Mouse (Mus musculus): Measurements from ENCODE around the gene Mcemp1. TPM values are rescaled to one million over a fixed set of nuclear protein-coding genes. Genes with fewer than 3 reads are reported as not detected.
A peak's percentile ranks its signal among the peaks of the same experiment; 100 is the strongest.

Gene Mcemp1
- polyA plus RNA-seq, 1 experiment from 2014 or later = 0.58 TPM

DNA sequence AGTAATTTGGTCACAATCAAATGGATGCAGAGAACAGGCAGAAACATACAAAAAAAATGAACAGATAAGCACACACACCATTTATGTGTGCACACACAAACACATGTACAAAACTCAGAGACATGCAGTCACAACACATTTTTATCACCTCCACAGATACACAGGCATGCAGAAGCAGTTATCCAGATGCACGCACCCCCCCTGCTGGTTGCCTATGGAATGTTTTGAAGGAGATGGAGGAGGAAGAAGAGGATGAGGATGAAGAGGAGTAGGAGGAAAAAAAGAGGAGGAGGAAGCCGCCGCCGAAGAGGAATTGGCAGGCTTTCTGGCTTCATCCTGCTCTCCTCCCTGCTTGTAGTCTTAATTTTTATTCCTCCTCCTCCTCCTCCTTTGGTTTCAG, 40.2 kb downstream of the Mcemp1 start:
- H3K4me1 ChIP-seq (ENCODE audit: control insufficient read depth, insufficient read depth, low read length) = no peaks in the 10 kb centered on the region
- H3K9ac ChIP-seq (ENCODE audit: low read length) = no peak overlapping the region
- 50% methylated on average over 4 of the region's 4 CpGs for WGBS
- H3K9me3 ChIP-seq (replicated peaks; ENCODE audit: control insufficient read depth, low read length) = no peaks in the 10 kb centered on the region
- no peak overlapping the region for H3K27ac ChIP-seq (ENCODE audit: low read length)
- ATAC-seq (replicated peaks; ENCODE audit: extremely low read depth, insufficient read depth, low FRiP score) = no peak
- no peak overlapping the region for H3K4me3 ChIP-seq (ENCODE audit: low read length)
- H3K27me3 ChIP-seq (ENCODE audit: control insufficient read depth, insufficient read depth, low read length) = no peaks in the 10 kb centered on the region
- H3K4me2 ChIP-seq (ENCODE audit: low read depth, low read length) = no peak overlapping the region
- H3K36me3 ChIP-seq (ENCODE audit: control insufficient read depth, insufficient read depth) = no peaks in the 10 kb centered on the region

DNA sequence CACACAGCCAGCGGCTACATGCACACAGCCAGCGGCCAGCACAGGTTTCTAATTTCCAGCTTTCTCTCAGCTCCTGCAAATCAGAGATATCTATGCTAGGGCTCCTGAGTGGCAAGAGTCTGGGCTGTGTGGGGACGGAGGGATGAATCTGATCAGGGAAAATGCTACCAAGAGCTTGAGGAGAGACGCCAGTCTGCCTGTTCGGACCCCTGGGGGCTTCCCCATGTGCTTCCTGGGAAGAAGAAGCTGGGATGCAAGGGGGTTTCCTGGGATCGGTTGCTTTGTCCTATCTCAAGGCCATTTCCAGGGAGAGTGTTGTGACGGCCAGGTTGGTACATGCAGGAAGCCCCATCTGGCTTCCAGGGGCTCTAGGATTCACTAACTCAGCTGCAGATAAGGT, 42.1 kb downstream of the Mcemp1 start:
- no peaks in the 10 kb centered on the region for H3K36me3 ChIP-seq (ENCODE audit: control insufficient read depth, insufficient read depth)
- no peak overlapping the region for H3K9ac ChIP-seq (ENCODE audit: low read length)
- no peak for ATAC-seq (replicated peaks; ENCODE audit: extremely low read depth, insufficient read depth, low FRiP score)
- WGBS = 49% methylated on average over 7 of the region's 7 CpGs
- no peak overlapping the region for H3K4me3 ChIP-seq (ENCODE audit: low read length)
- H3K4me2 ChIP-seq (ENCODE audit: low read depth, low read length) = no peak overlapping the region
- no peak overlapping the region for H3K27ac ChIP-seq (ENCODE audit: low read length)
- H3K4me1 ChIP-seq (ENCODE audit: control insufficient read depth, insufficient read depth, low read length) = no peaks in the 10 kb centered on the region
- H3K27me3 ChIP-seq (ENCODE audit: control insufficient read depth, insufficient read depth, low read length) = no peaks in the 10 kb centered on the region
- H3K9me3 ChIP-seq (replicated peaks; ENCODE audit: control insufficient read depth, low read length) = no peaks in the 10 kb centered on the region

DNA sequence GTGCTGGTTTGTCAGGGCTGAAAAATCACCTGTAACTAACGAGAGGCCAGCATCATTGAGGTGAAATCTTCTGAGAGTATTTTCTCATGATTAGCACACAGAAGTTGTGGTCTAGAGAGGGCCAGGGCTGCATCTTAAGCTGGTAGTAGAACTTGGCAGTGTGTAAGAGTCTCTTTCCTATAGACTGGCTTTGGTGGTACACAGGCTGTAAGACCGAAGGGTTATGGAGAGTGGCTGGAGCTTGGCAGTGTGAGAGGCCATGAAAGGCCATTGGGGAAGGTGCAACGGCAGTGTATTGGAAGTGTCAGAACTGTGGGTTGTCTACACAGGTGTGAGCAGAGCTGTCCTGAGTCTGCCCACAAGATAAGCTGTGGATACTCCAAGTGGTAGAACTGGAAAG, 44.8 kb downstream of the Mcemp1 start:
- Histone ChIP-seq H3K4me1 (ENCODE audit: control insufficient read depth, insufficient read depth, low read length) (no peaks in the 10 kb centered on the region), H3K4me2 (ENCODE audit: low read depth, low read length) (no peak overlapping the region), H3K4me3 (ENCODE audit: low read length) (no peak overlapping the region), H3K36me3 (ENCODE audit: control insufficient read depth, insufficient read depth) (no peaks in the 10 kb centered on the region), H3K27me3 (ENCODE audit: control insufficient read depth, insufficient read depth, low read length) (no peaks in the 10 kb centered on the region), H3K9me3 (replicated peaks; ENCODE audit: control insufficient read depth, low read length) (no peaks in the 10 kb centered on the region), H3K27ac (ENCODE audit: low read length) (no peak overlapping the region), H3K9ac (ENCODE audit: low read length) (no peak overlapping the region)
- no peak for ATAC-seq (replicated peaks; ENCODE audit: extremely low read depth, insufficient read depth, low FRiP score)
- WGBS = 75% methylated on average over 3 of the region's 3 CpGs

DNA sequence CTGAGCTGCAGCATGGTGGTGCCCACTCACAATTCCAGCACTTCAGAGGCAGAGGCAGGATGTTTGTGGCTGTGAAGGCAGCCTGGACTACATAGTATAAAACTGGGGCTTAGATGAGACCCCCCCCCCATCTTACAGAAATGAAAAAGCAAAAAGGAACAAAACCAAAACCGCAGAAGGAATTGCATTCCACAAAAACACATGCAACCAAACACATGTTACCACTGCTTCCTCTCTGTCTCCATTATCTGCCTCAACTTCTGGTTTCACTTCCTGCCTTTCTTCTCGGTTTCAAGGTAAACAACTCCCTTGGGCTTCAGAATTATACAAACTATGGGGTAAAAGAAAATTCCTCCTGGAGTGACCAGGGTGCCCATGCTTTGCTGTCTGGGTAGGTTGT, 46.1 kb downstream of the Mcemp1 start:
- Histone ChIP-seq H3K4me1 (ENCODE audit: control insufficient read depth, insufficient read depth, low read length) (no peaks in the 10 kb centered on the region), H3K4me2 (ENCODE audit: low read depth, low read length) (no peak overlapping the region), H3K9ac (ENCODE audit: low read length) (no peak overlapping the region), H3K9me3 (replicated peaks; ENCODE audit: control insufficient read depth, low read length) (no peaks in the 10 kb centered on the region), H3K27me3 (ENCODE audit: control insufficient read depth, insufficient read depth, low read length) (no peaks in the 10 kb centered on the region), H3K36me3 (ENCODE audit: control insufficient read depth, insufficient read depth) (no peaks in the 10 kb centered on the region), H3K4me3 (ENCODE audit: low read length) (no peak overlapping the region), H3K27ac (ENCODE audit: low read length) (no peak overlapping the region)
- 35% methylated on average over 2 of the region's 2 CpGs for WGBS
- ATAC-seq (replicated peaks; ENCODE audit: extremely low read depth, insufficient read depth, low FRiP score) = no peak; the same call in 1 of the 2 replicates

GRCm38 (mm10) chr8:3717321-3717954, 51.9 kb downstream of the Mcemp1 start:
- WGBS = 48% methylated on average over 12 of the region's 12 CpGs
- peak; percentile 67 for ATAC-seq (replicated peaks; ENCODE audit: extremely low read depth, insufficient read depth, low FRiP score)
- no peaks in the 10 kb centered on the region for H3K36me3 ChIP-seq (ENCODE audit: control insufficient read depth, insufficient read depth)
- H3K27ac ChIP-seq (ENCODE audit: low read length) = no peak overlapping the region
- H3K27me3 ChIP-seq (ENCODE audit: control insufficient read depth, insufficient read depth, low read length) = no peaks in the 10 kb centered on the region
- no peaks in the 10 kb centered on the region for H3K4me1 ChIP-seq (ENCODE audit: control insufficient read depth, insufficient read depth, low read length)
- H3K9me3 ChIP-seq (replicated peaks; ENCODE audit: control insufficient read depth, low read length) = no peaks in the 10 kb centered on the region
- H3K4me2 ChIP-seq (ENCODE audit: low read depth, low read length) = no peak overlapping the region
- no peak overlapping the region for H3K9ac ChIP-seq (ENCODE audit: low read length)
- no peak overlapping the region for H3K4me3 ChIP-seq (ENCODE audit: low read length)

DNA sequence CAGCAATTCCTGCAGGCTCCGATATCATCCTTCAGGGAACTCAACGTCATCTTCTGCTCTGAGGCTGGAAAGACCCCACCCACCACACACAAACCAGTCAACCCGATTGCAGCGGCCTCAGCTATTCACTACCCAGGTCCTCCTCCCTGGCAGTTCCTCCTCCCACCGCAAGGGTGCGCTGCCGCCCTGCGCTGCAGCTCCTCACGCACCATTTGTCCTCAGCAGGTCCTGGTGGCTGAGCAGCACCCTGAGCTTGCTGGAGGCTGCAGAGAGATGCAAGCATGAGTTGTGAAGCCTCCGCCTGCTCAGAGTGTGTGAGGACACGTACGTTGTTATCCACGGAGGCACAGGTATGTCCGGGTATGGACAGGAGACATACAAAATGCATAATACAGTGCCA, 53.0 kb downstream of the Mcemp1 start:
- 0 out of 2 replicates have a peak, but pooled peaks have one; percentile 41 for ATAC-seq (replicated peaks; ENCODE audit: extremely low read depth, insufficient read depth, low FRiP score)
- Histone ChIP-seq H3K27ac (ENCODE audit: low read length) (no peak overlapping the region), H3K27me3 (ENCODE audit: control insufficient read depth, insufficient read depth, low read length) (no peaks in the 10 kb centered on the region), H3K4me1 (ENCODE audit: control insufficient read depth, insufficient read depth, low read length) (no peaks in the 10 kb centered on the region), H3K36me3 (ENCODE audit: control insufficient read depth, insufficient read depth) (no peaks in the 10 kb centered on the region), H3K9me3 (replicated peaks; ENCODE audit: control insufficient read depth, low read length) (no peaks in the 10 kb centered on the region), H3K4me2 (ENCODE audit: low read depth, low read length) (no peak overlapping the region), H3K9ac (ENCODE audit: low read length) (no peak overlapping the region), H3K4me3 (ENCODE audit: low read length) (no peak overlapping the region)
- 15% methylated on average over 14 of the region's 14 CpGs for WGBS

Other genes starting within 250 kb of the Mcemp1 start
- gene Pex11g, start 198.1 kb upstream of the Mcemp1 start, polyA plus RNA-seq (2015; fragmentation: Nextera tagmentation; extraction: Ambion mirVana) = 5.3 and 6.2 TPM in 2 replicates
- not detected in 2 replicates for gene Tex45, start 194.9 kb upstream of the Mcemp1 start, polyA plus RNA-seq (2015; fragmentation: Nextera tagmentation; extraction: Ambion mirVana)
- gene Zfp358, start 172.6 kb upstream of the Mcemp1 start, polyA plus RNA-seq (2015; fragmentation: Nextera tagmentation; extraction: Ambion mirVana) = 30.8 and 31.0 TPM in 2 replicates
- 51.9 and 55.0 TPM in 2 replicates for gene Mcoln1, start 165.3 kb upstream of the Mcemp1 start, polyA plus RNA-seq (2015; fragmentation: Nextera tagmentation; extraction: Ambion mirVana)
- gene Pnpla6, start 150.4 kb upstream of the Mcemp1 start, polyA plus RNA-seq (2015; fragmentation: Nextera tagmentation; extraction: Ambion mirVana) = 16.3 and 18.1 TPM in 2 replicates
- 4.9 and 5.4 TPM in 2 replicates for gene C330021F23Rik, start 97.8 kb upstream of the Mcemp1 start, polyA plus RNA-seq (2015; fragmentation: Nextera tagmentation; extraction: Ambion mirVana)
- gene Camsap3, start 78.5 kb upstream of the Mcemp1 start, polyA plus RNA-seq (2015; fragmentation: Nextera tagmentation; extraction: Ambion mirVana) = 2.1 and 2.3 TPM in 2 replicates
- gene Xab2, start 44.4 kb upstream of the Mcemp1 start, polyA plus RNA-seq (2015; fragmentation: Nextera tagmentation; extraction: Ambion mirVana) = 35.6 and 36.8 TPM in 2 replicates
- 65.9 and 79.7 TPM in 2 replicates for gene Pet100, start 44.2 kb upstream of the Mcemp1 start, polyA plus RNA-seq (2015; fragmentation: Nextera tagmentation; extraction: Ambion mirVana)
- 0.17 and 0.34 TPM in 2 replicates for gene Pcp2, start 40.2 kb upstream of the Mcemp1 start, polyA plus RNA-seq (2015; fragmentation: Nextera tagmentation; extraction: Ambion mirVana)
- 47.3 and 50.4 TPM in 2 replicates for gene Stxbp2, start 34.8 kb upstream of the Mcemp1 start, polyA plus RNA-seq (2015; fragmentation: Nextera tagmentation; extraction: Ambion mirVana)
- not detected in 2 replicates for gene Retn, start 10.0 kb upstream of the Mcemp1 start, polyA plus RNA-seq (2015; fragmentation: Nextera tagmentation; extraction: Ambion mirVana)
- gene Fcor, start 6.6 kb downstream of the Mcemp1 start, polyA plus RNA-seq (2015; fragmentation: Nextera tagmentation; extraction: Ambion mirVana) = 4.3 and 4.4 TPM in 2 replicates
- gene Trappc5, start 10.5 kb downstream of the Mcemp1 start, polyA plus RNA-seq (2015; fragmentation: Nextera tagmentation; extraction: Ambion mirVana) = 32.4 and 35.2 TPM in 2 replicates
- 0.14 and 0.16 TPM in 2 replicates for gene Fcer2a, start 28.4 kb downstream of the Mcemp1 start, polyA plus RNA-seq (2015; fragmentation: Nextera tagmentation; extraction: Ambion mirVana)
- gene Clec4g, start 54.9 kb downstream of the Mcemp1 start, polyA plus RNA-seq (2015; fragmentation: Nextera tagmentation; extraction: Ambion mirVana) = 2.0 and 2.6 TPM in 2 replicates
- gene Cd209a, start 83.2 kb downstream of the Mcemp1 start, polyA plus RNA-seq (2015; fragmentation: Nextera tagmentation; extraction: Ambion mirVana) = 0.19 and 0.28 TPM in 2 replicates
- gene Cd209e, start 188.6 kb downstream of the Mcemp1 start, polyA plus RNA-seq (2015; fragmentation: Nextera tagmentation; extraction: Ambion mirVana) = 0.16 and 0.39 TPM in 2 replicates
- not detected in 2 replicates for gene Cd209d, start 212.8 kb downstream of the Mcemp1 start, polyA plus RNA-seq (2015; fragmentation: Nextera tagmentation; extraction: Ambion mirVana)